Mouse (Mus musculus) large intestine, adult 2 months (tissue): ENCODE results near the gene Nup107. TPM values are rescaled to one million over a fixed set of nuclear protein-coding genes. Genes with fewer than 3 reads are reported as not detected.
"Not testable (repeated sequence)": the region's sequence is repeated elsewhere in the genome, so short reads cannot be mapped to it uniquely, and the experiment has no call there.

Experiments used
- DNase-seq: peaks from one replicate; pipeline ENCODE4 v3.0.0-alpha.2; 2012; ENCODE audit warnings: low read depth, low spot score
- WGBS: fragments of 180-500 bp; shearing (Covaris S2); methylation state at CpG from one replicate; pipeline ENCODE4 v1.1.7; 2018; 5-methylcytosine and 5-hydroxymethylcytosine counted together
- polyA plus RNA-seq: library from polyadenylated mRNA; depleted of rRNA; stranded (reverse); fragments of >200 nt; gene quantifications from 2 replicates; pipeline ENCODE4 v1.2.3, GENCODE M21; 2012; rRNA removed

Gene Nup107
- polyA plus RNA-seq, 1 experiment, result 7.2 TPM

- under 1% methylated on average over 71 of the region's 71 CpGs for WGBS
- peak; percentile 42 for DNase-seq
These were observed 82.4 kb downstream of the Nup107 start for GRCm38 (mm10) chr10:117709930-117710603.

GRCm38 (mm10) chr10:117709326-117709830 lies 83.1 kb downstream of the Nup107 start:
- 7% methylated on average over 12 of the region's 12 CpGs for WGBS
- DNase-seq, result no peak

GRCm38 (mm10) chr10:117708856-117709255 lies 83.6 kb downstream of the Nup107 start:
- DNase-seq, result no peak

GRCm38 (mm10) chr10:117708376-117708775 lies 84.1 kb downstream of the Nup107 start:
- WGBS, result 96% methylated on average over 2 of the region's 2 CpGs
- DNase-seq, result no peak

More at GRCm38 (mm10) chr10:117708856-117709255, 83.6 kb downstream of the Nup107 start:
- 57% methylated on average over 9 of the region's 9 CpGs for WGBS

- no peak for DNase-seq
- 86% methylated on average over 2 of the region's 2 CpGs for WGBS
These were observed 85.2 kb downstream of the Nup107 start for GRCm38 (mm10) chr10:117707114-117707838.

- DNase-seq, result no peak
- WGBS, result 89% methylated on average over 6 of the region's 6 CpGs
These were observed 86.1 kb downstream of the Nup107 start for GRCm38 (mm10) chr10:117706440-117706839.

- DNase-seq, result no peak
These were observed 86.7 kb downstream of the Nup107 start for GRCm38 (mm10) chr10:117705806-117706205.

- no peak for DNase-seq
- 94% methylated on average over 6 of the region's 6 CpGs for WGBS
These were observed 87.6 kb downstream of the Nup107 start for GRCm38 (mm10) chr10:117704964-117705335.

GRCm38 (mm10) chr10:117704314-117704963 lies 88.1 kb downstream of the Nup107 start:
- 98% methylated on average over 6 of the region's 6 CpGs for WGBS
- DNase-seq, result not testable (repeated sequence)

GRCm38 (mm10) chr10:117703506-117703905 lies 89.0 kb downstream of the Nup107 start:
- 81% methylated on average over 3 of the region's 3 CpGs for WGBS
- DNase-seq, result no peak

GRCm38 (mm10) chr10:117702024-117702833 lies 90.3 kb downstream of the Nup107 start:
- no peak for DNase-seq
- WGBS, result 85% methylated on average over 6 of the region's 6 CpGs

- 88% methylated on average over 6 of the region's 6 CpGs for WGBS
- no peak for DNase-seq
These were observed 91.3 kb downstream of the Nup107 start for GRCm38 (mm10) chr10:117701034-117701829.

Other genes starting within 250 kb of the Nup107 start
- gene Cpm, start 163.2 kb downstream of the Nup107 start, polyA plus RNA-seq, result 10.5 and 11.8 TPM in 2 replicates
- 11.2 and 25.9 TPM in 2 replicates for gene Mdm2, start 81.9 kb downstream of the Nup107 start, polyA plus RNA-seq
- 3.3 and 4.8 TPM in 2 replicates for gene Slc35e3, start 46.3 kb downstream of the Nup107 start, polyA plus RNA-seq
- gene Rap1b, start 53.3 kb upstream of the Nup107 start, polyA plus RNA-seq, result 26.5 and 27.1 TPM in 2 replicates